Mouse (Mus musculus) left cerebral cortex, adult 18-20 months (tissue): ENCODE data around the gene Rfk. TPM values are rescaled to one million over a fixed set of nuclear protein-coding genes. Genes with fewer than 3 reads are reported as not detected.
A peak's percentile ranks its signal among the peaks of the same experiment; 100 is the strongest.

ENCODE experiments used
- DNase-seq, 2 experiments: peaks; one replicate each; pipeline ENCODE4 v3.0.0; 2021 to 2022; ENCODE audit warnings: low spot score in 2 of 2, mixed read lengths in 1 of 2
- long read RNA-seq, 2 experiments: library from polyadenylated mRNA; stranded (forward); transcript quantifications; one replicate each; pipeline ENCODE4 v2.0.0; 2021
- total RNA-seq, 2 experiments: library from RNA; stranded (reverse); gene quantifications; 2 replicates each; pipeline ENCODE4 v1.2.3; 2021

Gene Rfk
- total RNA-seq: 10 to 100 TPM; 61.8 to 67.4 TPM
- long read RNA-seq, experiment 1, transcript Rfk-201 (4 exons, 2,482 nt): major isoform, 64 of 71 reads
- long read RNA-seq, experiment 1, partial matches to known transcripts: 4 of 71 reads
- long read RNA-seq, experiment 1, other reads (novel, unspliced or antisense): 3 of 71 reads
- long read RNA-seq, experiment 2, transcript Rfk-201 (4 exons, 2,482 nt): major isoform, 54 of 59 reads
- long read RNA-seq, experiment 2, partial matches to known transcripts: 4 of 59 reads
- long read RNA-seq, experiment 2, other reads (novel, unspliced or antisense): 0 of 59 reads

- DNase-seq: peak; percentile 91 to 93
Measured at GRCm38 (mm10) chr19:17393841-17394591, at the start of gene Rfk. Gene Rfk, plus strand, starts transcription at chr19:17394043.

GRCm38 (mm10) chr19:17344881-17345280 is 49.0 kb upstream of the Rfk start:
- no peak for DNase-seq

- no peak for DNase-seq
Measured at GRCm38 (mm10) chr19:17346716-17347474, 46.9 kb upstream of the Rfk start.

GRCm38 (mm10) chr19:17347852-17348251 is 46.0 kb upstream of the Rfk start:
- no peak for DNase-seq

- DNase-seq: no peak
Measured at GRCm38 (mm10) chr19:17353727-17354126, 40.1 kb upstream of the Rfk start.

- no peak for DNase-seq
Measured at GRCm38 (mm10) chr19:17354362-17354761, 39.5 kb upstream of the Rfk start.

GRCm38 (mm10) chr19:17354797-17355196 is 39.0 kb upstream of the Rfk start:
- no peak for DNase-seq

GRCm38 (mm10) chr19:17355361-17355760 is 38.5 kb upstream of the Rfk start:
- DNase-seq: no peak

- DNase-seq: peak; percentile 2 to 6
Measured at GRCm38 (mm10) chr19:17355950-17356867, 37.6 kb upstream of the Rfk start.

GRCm38 (mm10) chr19:17356932-17357331 is 36.9 kb upstream of the Rfk start:
- no peak for DNase-seq

- DNase-seq: no peak
Measured at GRCm38 (mm10) chr19:17357391-17357790, 36.5 kb upstream of the Rfk start.

- DNase-seq: no peak
Measured at GRCm38 (mm10) chr19:17359315-17359890, 34.4 kb upstream of the Rfk start.

- no peak for DNase-seq
Measured at GRCm38 (mm10) chr19:17361181-17361580, 32.7 kb upstream of the Rfk start.

GRCm38 (mm10) chr19:17364741-17365140 is 29.1 kb upstream of the Rfk start:
- DNase-seq: peak; percentile 8 to 16

GRCm38 (mm10) chr19:17366364-17367090 is 27.3 kb upstream of the Rfk start:
- no peak for DNase-seq

GRCm38 (mm10) chr19:17368557-17368956 is 25.3 kb upstream of the Rfk start:
- no peak for DNase-seq

- DNase-seq: no peak
Measured at GRCm38 (mm10) chr19:17369581-17369980, 24.3 kb upstream of the Rfk start.

GRCm38 (mm10) chr19:17372701-17373100 is 21.1 kb upstream of the Rfk start, which contains the start of gene Gcnt1:
Gene Gcnt1, minus strand, starts transcription at chr19:17372844.
- DNase-seq: no peak

- DNase-seq: no peak
Measured at GRCm38 (mm10) chr19:17378845-17379244, 15.0 kb upstream of the Rfk start.

GRCm38 (mm10) chr19:17380549-17380948 is 13.3 kb upstream of the Rfk start:
- no peak for DNase-seq
